Mouse (Mus musculus) heart, embryonic 14.5 days (tissue): ENCODE data around the gene Dgkg. TPM values are rescaled to one million over a fixed set of nuclear protein-coding genes. Genes with fewer than 3 reads are reported as not detected.

ENCODE experiments used
- ATAC-seq: fragments of 200-750 bp; cut with Nextera tagmentation; 2 replicates; pipeline ENCODE4 v1.8.0; 2017; ENCODE audit warnings: low read depth, moderate TSS enrichment; ENCODE audit not compliant: insufficient number of reproducible peaks, insufficient read depth, low FRiP score
- H3K27ac ChIP-seq, 2 experiments: fragments of 200-500 bp in 1 of 2; fragments of 300-500 bp in 1 of 2; sonication (generic) in 1 of 2; replicated peaks in 1 of 2; 2 replicates each; pipeline ENCODE4 v1.5.1; 2012 to 2014; ENCODE audit warnings: low read depth in 2 of 2, low read length in 2 of 2, control low read depth in 1 of 2, mild to moderate bottlenecking in 1 of 2, mixed read lengths in 1 of 2; ENCODE audit not compliant: control insufficient read depth in 1 of 2, insufficient read depth in 1 of 2
- H3K27me3 ChIP-seq: fragments of 300-500 bp; sonication (generic); 2 replicates; pipeline ENCODE4 v1.6.1; 2014; ENCODE audit warnings: mild to moderate bottlenecking, low read length, control low read depth; ENCODE audit not compliant: control insufficient read depth, insufficient read depth
- H3K36me3 ChIP-seq: fragments of 300-500 bp; sonication (generic); 2 replicates; pipeline ENCODE4 v1.6.1; 2014; ENCODE audit warnings: mild to moderate bottlenecking, control low read depth, low read length, mixed read lengths; ENCODE audit not compliant: control insufficient read depth, insufficient read depth
- H3K4me1 ChIP-seq, 2 experiments: fragments of 200-500 bp in 1 of 2; fragments of 300-500 bp in 1 of 2; sonication (generic) in 1 of 2; 2 replicates each; pipeline ENCODE4 v1.6.1; 2012 to 2014; ENCODE audit warnings: low read length in 2 of 2, control low read depth in 1 of 2, mixed read lengths in 1 of 2; ENCODE audit not compliant: control insufficient read depth in 2 of 2, insufficient read depth in 2 of 2
- H3K4me2 ChIP-seq: fragments of 300-500 bp; sonication (generic); 2 replicates; pipeline ENCODE4 v1.6.1; 2014; ENCODE audit warnings: mild to moderate bottlenecking, low read length
- H3K4me3 ChIP-seq, 2 experiments: fragments of 200-500 bp in 1 of 2; fragments of 300-500 bp in 1 of 2; sonication (generic) in 1 of 2; 2 replicates each; pipeline ENCODE4 v1.5.1; 2012 to 2014; ENCODE audit warnings: low read length in 2 of 2, mild to moderate bottlenecking in 2 of 2, control low read depth in 1 of 2, low read depth in 1 of 2, moderate library complexity in 1 of 2; ENCODE audit not compliant: control insufficient read depth in 1 of 2, insufficient read depth in 1 of 2
- H3K9ac ChIP-seq: fragments of 300-500 bp; sonication (generic); 2 replicates; pipeline ENCODE4 v1.6.1; 2014; ENCODE audit warnings: mild to moderate bottlenecking, low read length
- H3K9me3 ChIP-seq: fragments of 300-500 bp; sonication (generic); 2 replicates; pipeline ENCODE4 v1.6.1; 2016; ENCODE audit warnings: low read length, control low read depth; ENCODE audit not compliant: control insufficient read depth
- WGBS: fragments of 180-500 bp; shearing (Covaris S2); extraction: QIAGEN DNeasy Blood & Tissue Kit; methylation state at CpG from one replicate; pipeline ENCODE4 v1.1.7; 2014; 5-methylcytosine and 5-hydroxymethylcytosine counted together
- polyA plus RNA-seq: library from polyadenylated mRNA; unstranded; fragments of >200 nt; fragmentation: Nextera tagmentation; extraction: Ambion mirVana; gene quantifications from 2 replicates; pipeline ENCODE4 v1.2.1, GENCODE M21; 2014

The Dgkg gene
- polyA plus RNA-seq, 1 experiment from 2014 or later, result 0.42 TPM

DNA sequence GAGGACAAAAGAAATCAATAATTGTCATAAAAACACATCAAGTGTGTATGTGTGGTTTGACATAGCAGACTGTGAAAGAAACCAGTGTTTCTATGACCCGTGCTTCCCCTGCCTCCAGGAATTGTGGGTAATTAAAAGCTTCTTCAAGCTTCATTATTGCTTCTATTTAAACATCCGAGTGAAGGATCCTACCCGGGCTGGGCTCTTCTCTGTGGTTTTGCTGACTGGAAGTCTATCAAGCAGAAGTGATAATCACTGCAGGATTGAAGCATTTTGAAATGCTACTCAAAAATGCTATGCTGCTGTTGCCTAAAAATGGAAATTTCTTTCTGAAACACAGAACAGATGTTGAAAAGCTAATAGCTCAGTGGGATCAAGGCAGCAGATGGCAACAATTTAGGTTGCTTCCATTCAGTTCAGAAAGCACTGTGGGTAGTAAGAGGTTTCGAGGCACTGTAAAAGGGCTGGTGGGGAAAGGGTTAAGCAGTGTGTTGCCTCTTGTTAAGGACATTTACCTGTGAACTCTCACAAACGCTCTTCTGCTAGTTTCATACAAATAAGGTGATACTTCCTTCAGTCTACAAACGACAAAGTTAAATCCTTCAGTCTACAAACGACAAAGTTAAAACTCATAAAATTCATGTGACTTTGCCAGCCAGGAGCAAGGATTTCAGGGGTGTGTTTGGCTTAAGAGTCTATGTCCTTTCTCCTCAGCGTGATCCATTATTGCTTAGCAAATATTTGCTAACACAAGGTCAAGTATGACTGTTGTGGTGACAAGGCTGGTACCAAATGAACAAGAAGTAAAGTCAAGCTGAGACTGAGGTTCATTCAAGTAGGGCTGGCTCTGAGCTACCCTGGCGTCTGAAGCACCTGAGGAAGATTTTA lies 43.6 kb downstream of the Dgkg start:
- ATAC-seq, result no peak
- H3K4me3 ChIP-seq, result no peak overlapping the region
- H3K9ac ChIP-seq, result no peak overlapping the region
- H3K27ac ChIP-seq, result no peak overlapping the region
- no peak overlapping the region for H3K4me2 ChIP-seq
- H3K9me3 ChIP-seq, result no peaks in the 10 kb centered on the region
- 65% methylated on average over 9 of the region's 9 CpGs for WGBS
- H3K36me3 ChIP-seq, result no peaks in the 10 kb centered on the region
- no peaks in the 10 kb centered on the region; the same call in 1 of the 2 replicates for H3K27me3 ChIP-seq
- H3K4me1 ChIP-seq, result no peaks in the 10 kb centered on the region

DNA sequence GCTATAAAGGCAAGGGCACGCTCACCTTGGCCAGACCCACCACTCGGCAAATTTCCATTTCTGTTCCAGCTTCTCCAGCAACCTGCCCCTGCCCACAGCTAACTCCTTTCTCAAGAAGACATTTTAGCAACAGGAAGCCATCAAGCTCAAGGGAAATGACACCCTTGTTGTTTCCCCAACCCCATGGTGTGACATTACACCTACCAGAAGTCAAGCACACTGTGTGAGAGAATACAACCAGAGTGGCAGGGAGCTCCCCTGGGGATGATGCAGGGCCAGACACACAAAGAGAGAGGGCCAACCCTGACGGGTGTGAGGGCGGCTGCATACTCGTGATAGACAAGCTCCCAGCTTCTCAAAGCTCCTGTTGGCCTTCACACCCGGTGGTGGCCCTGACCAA lies 49.0 kb downstream of the Dgkg start:
- H3K27me3 ChIP-seq, result no peaks in the 10 kb centered on the region
- H3K9ac ChIP-seq, result no peak overlapping the region
- no peak overlapping the region for H3K27ac ChIP-seq
- no peaks in the 10 kb centered on the region for H3K9me3 ChIP-seq
- no peak overlapping the region for H3K4me2 ChIP-seq
- ATAC-seq, result no peak
- WGBS, result 25% methylated on average over 6 of the region's 6 CpGs
- H3K4me1 ChIP-seq, result no peaks in the 10 kb centered on the region
- no peak overlapping the region for H3K4me3 ChIP-seq
- H3K36me3 ChIP-seq, result no peaks in the 10 kb centered on the region

DNA sequence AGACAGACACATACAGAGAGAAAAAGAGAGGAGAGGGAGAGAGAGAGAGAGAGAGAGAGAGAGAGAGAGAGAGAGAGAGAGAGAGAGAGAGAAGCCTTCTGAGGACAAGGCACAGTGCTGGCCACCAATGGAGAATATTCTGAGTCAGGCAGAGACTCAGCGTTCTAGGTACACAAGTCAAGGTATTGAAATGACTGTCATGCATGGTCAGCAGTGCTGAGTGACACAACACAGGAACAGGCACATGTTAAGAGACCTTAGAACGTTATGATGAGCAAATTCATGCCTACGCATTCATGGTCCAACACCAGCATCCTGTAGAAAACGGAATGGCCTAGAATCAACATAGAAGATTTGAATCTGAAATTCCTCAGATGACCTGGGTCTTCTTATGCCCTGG lies 50.0 kb downstream of the Dgkg start:
- Histone ChIP-seq H3K4me3 (no peak overlapping the region), H3K9ac (no peak overlapping the region), H3K36me3 (no peaks in the 10 kb centered on the region), H3K4me2 (no peak overlapping the region), H3K4me1 (no peaks in the 10 kb centered on the region), H3K27ac (no peak overlapping the region), H3K9me3 (no peaks in the 10 kb centered on the region), H3K27me3 (no peaks in the 10 kb centered on the region)
- ATAC-seq, result no peak
- 75% methylated on average over 4 of the region's 4 CpGs for WGBS

DNA sequence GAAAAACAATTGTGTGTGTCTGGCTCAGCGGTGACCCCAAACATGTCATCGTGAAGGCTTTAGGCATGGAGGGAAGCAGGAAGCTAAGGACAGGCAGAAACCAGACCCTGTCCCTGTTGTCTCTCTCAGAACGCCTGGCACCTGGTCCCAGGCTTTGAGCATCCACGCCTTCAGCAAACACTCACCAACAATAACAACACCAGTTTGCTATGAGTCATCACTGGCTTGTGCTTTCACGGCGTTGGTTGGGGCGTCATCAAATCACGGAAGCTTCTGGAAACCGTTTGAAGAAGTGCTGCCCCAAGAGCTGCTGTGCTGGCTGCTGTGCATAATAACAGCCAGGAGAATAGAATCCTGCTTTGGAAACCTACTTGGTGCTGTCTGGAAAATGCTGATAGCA lies 54.6 kb downstream of the Dgkg start:
- Histone ChIP-seq H3K9ac (no peak overlapping the region), H3K27ac (no peak overlapping the region), H3K4me1 (no peaks in the 10 kb centered on the region; a peak in 1 of 4 replicates), H3K36me3 (no peaks in the 10 kb centered on the region), H3K4me2 (no peak overlapping the region), H3K27me3 (no peaks in the 10 kb centered on the region), H3K9me3 (no peaks in the 10 kb centered on the region), H3K4me3 (no peak overlapping the region)
- no peak for ATAC-seq
- 61% methylated on average over 9 of the region's 9 CpGs for WGBS

DNA sequence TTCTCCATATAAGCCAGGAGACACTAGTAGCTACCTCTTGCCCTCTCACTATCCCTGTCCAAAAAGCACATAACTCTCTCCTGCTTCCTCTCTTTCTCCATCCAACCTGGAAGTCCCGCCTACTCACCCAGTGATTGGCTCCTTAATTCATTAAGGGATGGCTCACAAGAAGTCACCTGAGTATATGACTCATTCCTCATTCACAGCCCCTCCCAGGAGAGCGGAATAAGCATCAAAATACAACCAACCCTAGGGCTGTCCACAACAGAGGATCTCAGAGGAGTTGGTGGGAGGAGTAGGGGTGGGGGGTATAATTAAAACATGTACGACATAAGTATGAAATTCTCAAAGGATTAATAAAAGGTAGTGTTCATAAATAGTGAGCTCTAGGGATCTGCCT lies 55.3 kb downstream of the Dgkg start:
- Histone ChIP-seq H3K27me3 (no peaks in the 10 kb centered on the region), H3K27ac (no peak overlapping the region), H3K4me1 (no peaks in the 10 kb centered on the region; a peak in 1 of 4 replicates), H3K9ac (no peak overlapping the region), H3K36me3 (no peaks in the 10 kb centered on the region), H3K4me3 (no peak overlapping the region), H3K9me3 (no peaks in the 10 kb centered on the region), H3K4me2 (no peak overlapping the region)
- ATAC-seq, result no peak
- 79% methylated on average over 3 of the region's 3 CpGs for WGBS

DNA sequence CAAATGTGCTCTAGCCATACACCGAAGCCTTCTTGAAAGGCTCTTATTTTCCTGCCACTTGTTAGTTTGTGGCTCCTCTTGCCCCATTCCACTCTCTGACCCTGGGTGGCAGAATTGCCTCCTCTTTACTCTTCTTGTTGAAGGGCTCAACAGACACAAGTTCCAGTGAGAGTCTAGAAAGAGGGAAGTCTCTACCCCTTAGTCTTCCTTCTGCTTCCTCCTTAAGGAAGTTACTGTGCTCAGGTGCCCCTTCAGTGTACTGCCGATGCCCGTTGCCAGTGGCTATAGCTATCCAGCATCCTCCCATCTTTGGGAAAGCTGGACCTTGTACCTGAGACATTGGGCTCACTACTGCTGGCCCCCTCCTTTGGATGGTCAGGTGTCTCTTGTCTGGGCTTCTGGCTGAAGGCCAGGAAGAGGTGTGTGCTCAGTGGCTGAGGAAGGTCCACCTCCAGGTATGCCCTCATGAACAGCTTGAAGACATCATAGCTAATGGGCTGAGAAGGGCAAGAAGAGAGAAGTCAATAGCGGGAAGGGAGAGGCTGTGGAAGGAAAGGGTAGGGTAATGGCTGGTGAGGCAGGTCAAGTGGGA lies 56.8 kb downstream of the Dgkg start:
- Histone ChIP-seq H3K27me3 (no peaks in the 10 kb centered on the region), H3K4me3 (no peak overlapping the region), H3K4me1 (no peaks in the 10 kb centered on the region; a peak in 1 of 4 replicates), H3K9me3 (no peaks in the 10 kb centered on the region), H3K9ac (no peak overlapping the region), H3K4me2 (no peak overlapping the region), H3K27ac (no peak overlapping the region), H3K36me3 (no peaks in the 10 kb centered on the region)
- 66% methylated on average over 4 of the region's 4 CpGs for WGBS
- ATAC-seq, result no peak

DNA sequence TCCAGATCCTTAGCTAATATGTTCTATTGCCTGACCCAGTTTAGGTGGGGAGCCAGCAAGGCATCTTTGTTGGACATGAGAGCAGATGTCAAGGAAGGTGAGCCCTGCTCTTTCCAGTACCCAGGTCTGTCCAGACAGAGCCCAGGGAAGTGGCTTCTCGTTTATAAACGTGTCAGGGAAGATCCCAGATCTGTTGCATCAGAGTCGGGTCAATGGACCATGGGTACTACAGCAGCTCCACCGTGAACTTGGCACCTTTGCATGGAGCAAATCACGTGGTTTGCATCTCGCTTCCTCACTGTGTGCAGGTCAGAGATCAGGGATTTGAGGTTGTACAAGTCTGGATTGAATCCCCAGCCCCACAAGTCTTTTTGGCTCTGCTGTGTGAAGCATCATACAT lies 58.3 kb downstream of the Dgkg start:
- Histone ChIP-seq H3K9me3 (no peaks in the 10 kb centered on the region), H3K9ac (no peak overlapping the region), H3K36me3 (no peaks in the 10 kb centered on the region), H3K4me1 (no peaks in the 10 kb centered on the region; a peak in 1 of 4 replicates), H3K27ac (no peak overlapping the region), H3K4me3 (no peak overlapping the region), H3K4me2 (no peak overlapping the region), H3K27me3 (no peaks in the 10 kb centered on the region)
- 67% methylated on average over 6 of the region's 6 CpGs for WGBS
- ATAC-seq, result no peak
